Mouse (Mus musculus): ENCODE measurements around the gene Akr1e1. TPM values are rescaled to one million over a fixed set of nuclear protein-coding genes. Genes with fewer than 3 reads are reported as not detected.

Akr1e1 gene
- 33.3 and 34.2 TPM in 2 replicates for polyA plus RNA-seq (2014; fragmentation: Nextera tagmentation; extraction: Ambion mirVana)

- Histone ChIP-seq H3K27me3 (ENCODE audit: control insufficient read depth, insufficient read depth, low read length) (no peaks in the 10 kb centered on the region), H3K36me3 (ENCODE audit: control insufficient read depth, insufficient read depth, low read length) (no peaks in the 10 kb centered on the region), H3K4me2 (ENCODE audit: low read depth, severe bottlenecking) (peak within 1 kb of the TSS; percentile 58), H3K4me1 (ENCODE audit: control insufficient read depth, insufficient read depth, low read length) (no peaks in the 10 kb centered on the region), H3K4me3 (ENCODE audit: low read depth, low read length) (peak within 1 kb of the TSS; percentile 50), H3K27ac (replicated peaks; ENCODE audit: low read depth, low read length) (no peak within 1 kb of the TSS), H3K9me3 (ENCODE audit: control insufficient read depth, low read length) (no peaks in the 10 kb centered on the region), H3K9ac (ENCODE audit: low read length) (peak within 1 kb of the TSS; percentile 49)
- ATAC-seq (ENCODE audit: insufficient number of reproducible peaks, low FRiP score, low TSS enrichment, low read depth) = peak; percentile 99
- WGBS = 4% methylated on average over 10 of the region's 10 CpGs
- peak; percentile 84 for DNase-seq (ENCODE audit: low spot score)
Measured at GRCm38 (mm10) chr13:4608961-4609409, at the start of gene Akr1e1. TSS of gene Akr1e1 (minus strand) at chr13:4609174.

- Histone ChIP-seq H3K4me1 (ENCODE audit: control insufficient read depth, insufficient read depth, low read length) (no peaks in the 10 kb centered on the region), H3K27me3 (ENCODE audit: control insufficient read depth, insufficient read depth, low read length) (no peaks in the 10 kb centered on the region), H3K4me3 (ENCODE audit: low read depth, low read length) (no peak overlapping the region), H3K27ac (replicated peaks; ENCODE audit: low read depth, low read length) (no peak overlapping the region), H3K9ac (ENCODE audit: low read length) (no peak overlapping the region), H3K4me2 (ENCODE audit: low read depth, severe bottlenecking) (no peak overlapping the region), H3K36me3 (ENCODE audit: control insufficient read depth, insufficient read depth, low read length) (no peaks in the 10 kb centered on the region), H3K9me3 (ENCODE audit: control insufficient read depth, low read length) (no peaks in the 10 kb centered on the region)
- DNase-seq (ENCODE audit: low spot score) = no peak
- no peak for ATAC-seq (ENCODE audit: insufficient number of reproducible peaks, low FRiP score, low TSS enrichment, low read depth)
- whole genome bisulfite sequencing = 88% methylated on average over 5 of the region's 5 CpGs
Measured at GRCm38 (mm10) chr13:4658346-4658745, 49.4 kb upstream of the Akr1e1 start.

GRCm38 (mm10) chr13:4656277-4657146 is 47.5 kb upstream of the Akr1e1 start:
- no peak overlapping the region for H3K9ac ChIP-seq (ENCODE audit: low read length)
- no peak overlapping the region for H3K4me3 ChIP-seq (ENCODE audit: low read depth, low read length)
- no peaks in the 10 kb centered on the region for H3K4me1 ChIP-seq (ENCODE audit: control insufficient read depth, insufficient read depth, low read length)
- no peaks in the 10 kb centered on the region for H3K9me3 ChIP-seq (ENCODE audit: control insufficient read depth, low read length)
- no peaks in the 10 kb centered on the region for H3K36me3 ChIP-seq (ENCODE audit: control insufficient read depth, insufficient read depth, low read length)
- no peaks in the 10 kb centered on the region for H3K27me3 ChIP-seq (ENCODE audit: control insufficient read depth, insufficient read depth, low read length)
- H3K27ac ChIP-seq (replicated peaks; ENCODE audit: low read depth, low read length) = no peak overlapping the region
- WGBS = 93% methylated on average over 16 of the region's 16 CpGs
- ATAC-seq (ENCODE audit: insufficient number of reproducible peaks, low FRiP score, low TSS enrichment, low read depth) (no peak), DNase-seq (ENCODE audit: low spot score) (no peak)
- H3K4me2 ChIP-seq (ENCODE audit: low read depth, severe bottlenecking) = no peak overlapping the region

GRCm38 (mm10) chr13:4650190-4650589 is 41.2 kb upstream of the Akr1e1 start:
- Histone ChIP-seq H3K9ac (ENCODE audit: low read length) (no peak overlapping the region), H3K9me3 (ENCODE audit: control insufficient read depth, low read length) (no peaks in the 10 kb centered on the region), H3K27ac (replicated peaks; ENCODE audit: low read depth, low read length) (no peak overlapping the region), H3K36me3 (ENCODE audit: control insufficient read depth, insufficient read depth, low read length) (no peaks in the 10 kb centered on the region), H3K27me3 (ENCODE audit: control insufficient read depth, insufficient read depth, low read length) (no peaks in the 10 kb centered on the region), H3K4me2 (ENCODE audit: low read depth, severe bottlenecking) (no peak overlapping the region), H3K4me1 (ENCODE audit: control insufficient read depth, insufficient read depth, low read length) (no peaks in the 10 kb centered on the region), H3K4me3 (ENCODE audit: low read depth, low read length) (no peak overlapping the region)
- DNase-seq (ENCODE audit: low spot score) (no peak), ATAC-seq (ENCODE audit: insufficient number of reproducible peaks, low FRiP score, low TSS enrichment, low read depth) (no peak)
- WGBS = 81% methylated on average over 3 of the region's 3 CpGs

GRCm38 (mm10) chr13:4645248-4645647 is 36.3 kb upstream of the Akr1e1 start:
- H3K27me3 ChIP-seq (ENCODE audit: control insufficient read depth, insufficient read depth, low read length) = no peaks in the 10 kb centered on the region
- no peak for ATAC-seq (ENCODE audit: insufficient number of reproducible peaks, low FRiP score, low TSS enrichment, low read depth)
- WGBS = 94% methylated on average over 3 of the region's 3 CpGs

GRCm38 (mm10) chr13:4610902-4611301 is 1.9 kb upstream of the Akr1e1 start:
- H3K27me3 ChIP-seq (ENCODE audit: control insufficient read depth, insufficient read depth, low read length) = no peaks in the 10 kb centered on the region
- no peak for ATAC-seq (ENCODE audit: insufficient number of reproducible peaks, low FRiP score, low TSS enrichment, low read depth)
- DNase-seq (ENCODE audit: low spot score) = no peak

More at GRCm38 (mm10) chr13:4645248-4645647, 36.3 kb upstream of the Akr1e1 start:
- Histone ChIP-seq H3K27ac (replicated peaks; ENCODE audit: low read depth, low read length) (no peak overlapping the region), H3K4me1 (ENCODE audit: control insufficient read depth, insufficient read depth, low read length) (no peaks in the 10 kb centered on the region), H3K9me3 (ENCODE audit: control insufficient read depth, low read length) (no peaks in the 10 kb centered on the region), H3K4me2 (ENCODE audit: low read depth, severe bottlenecking) (no peak overlapping the region), H3K36me3 (ENCODE audit: control insufficient read depth, insufficient read depth, low read length) (no peaks in the 10 kb centered on the region), H3K9ac (ENCODE audit: low read length) (no peak overlapping the region), H3K4me3 (ENCODE audit: low read depth, low read length) (no peak overlapping the region)
- no peak for DNase-seq (ENCODE audit: low spot score)

GRCm38 (mm10) chr13:4608530-4608929 is 444 bp downstream of the Akr1e1 start:
- H3K27me3 ChIP-seq (ENCODE audit: control insufficient read depth, insufficient read depth, low read length) = no peaks in the 10 kb centered on the region
- ATAC-seq (ENCODE audit: insufficient number of reproducible peaks, low FRiP score, low TSS enrichment, low read depth) = 0 out of 2 replicates have a peak, but pooled peaks have one; percentile 7
- WGBS = 34% methylated on average over 9 of the region's 9 CpGs
- H3K9ac ChIP-seq (ENCODE audit: low read length) = peak overlapping the region; percentile 49
- peak overlapping the region; percentile 50 for H3K4me3 ChIP-seq (ENCODE audit: low read depth, low read length)
- peak overlapping the region; percentile 58 for H3K4me2 ChIP-seq (ENCODE audit: low read depth, severe bottlenecking)
- H3K36me3 ChIP-seq (ENCODE audit: control insufficient read depth, insufficient read depth, low read length) = no peaks in the 10 kb centered on the region
- no peak overlapping the region for H3K27ac ChIP-seq (replicated peaks; ENCODE audit: low read depth, low read length)
- no peaks in the 10 kb centered on the region for H3K4me1 ChIP-seq (ENCODE audit: control insufficient read depth, insufficient read depth, low read length)
- no peak for DNase-seq (ENCODE audit: low spot score)
- no peaks in the 10 kb centered on the region for H3K9me3 ChIP-seq (ENCODE audit: control insufficient read depth, low read length)

More at GRCm38 (mm10) chr13:4610902-4611301, 1.9 kb upstream of the Akr1e1 start:
- Histone ChIP-seq H3K9ac (ENCODE audit: low read length) (no peak overlapping the region), H3K4me3 (ENCODE audit: low read depth, low read length) (no peak overlapping the region), H3K4me2 (ENCODE audit: low read depth, severe bottlenecking) (no peak overlapping the region), H3K36me3 (ENCODE audit: control insufficient read depth, insufficient read depth, low read length) (no peaks in the 10 kb centered on the region), H3K27ac (replicated peaks; ENCODE audit: low read depth, low read length) (no peak overlapping the region), H3K9me3 (ENCODE audit: control insufficient read depth, low read length) (no peaks in the 10 kb centered on the region), H3K4me1 (ENCODE audit: control insufficient read depth, insufficient read depth, low read length) (no peaks in the 10 kb centered on the region)

- H3K9me3 ChIP-seq (ENCODE audit: control insufficient read depth, low read length) = no peaks in the 10 kb centered on the region
- H3K27ac ChIP-seq (replicated peaks; ENCODE audit: low read depth, low read length) = no peak overlapping the region
- DNase-seq (ENCODE audit: low spot score) (no peak), ATAC-seq (ENCODE audit: insufficient number of reproducible peaks, low FRiP score, low TSS enrichment, low read depth) (no peak)
- no peaks in the 10 kb centered on the region for H3K4me1 ChIP-seq (ENCODE audit: control insufficient read depth, insufficient read depth, low read length)
- H3K4me2 ChIP-seq (ENCODE audit: low read depth, severe bottlenecking) = no peak overlapping the region
- no peaks in the 10 kb centered on the region for H3K27me3 ChIP-seq (ENCODE audit: control insufficient read depth, insufficient read depth, low read length)
- H3K36me3 ChIP-seq (ENCODE audit: control insufficient read depth, insufficient read depth, low read length) = no peaks in the 10 kb centered on the region
- WGBS = 87% methylated on average over 4 of the region's 4 CpGs
- H3K9ac ChIP-seq (ENCODE audit: low read length) = no peak overlapping the region
- no peak overlapping the region for H3K4me3 ChIP-seq (ENCODE audit: low read depth, low read length)
Measured at GRCm38 (mm10) chr13:4606821-4607220, 2.2 kb downstream of the Akr1e1 start.
